Mouse (Mus musculus) heart, adult 8-10 months (tissue): ENCODE measurements around the gene Olfr914. TPM values are rescaled to one million over a fixed set of nuclear protein-coding genes. Genes with fewer than 3 reads are reported as not detected.

Experiments used
- DNase-seq: peaks from one replicate; pipeline ENCODE4 v3.0.0; 2022; ENCODE audit warnings: low spot score
- total RNA-seq, 4 experiments: library from RNA; stranded (reverse); gene quantifications; 2 replicates each; pipeline ENCODE4 v1.2.4; 2022

The Olfr914 gene
- not detected for total RNA-seq

DNA sequence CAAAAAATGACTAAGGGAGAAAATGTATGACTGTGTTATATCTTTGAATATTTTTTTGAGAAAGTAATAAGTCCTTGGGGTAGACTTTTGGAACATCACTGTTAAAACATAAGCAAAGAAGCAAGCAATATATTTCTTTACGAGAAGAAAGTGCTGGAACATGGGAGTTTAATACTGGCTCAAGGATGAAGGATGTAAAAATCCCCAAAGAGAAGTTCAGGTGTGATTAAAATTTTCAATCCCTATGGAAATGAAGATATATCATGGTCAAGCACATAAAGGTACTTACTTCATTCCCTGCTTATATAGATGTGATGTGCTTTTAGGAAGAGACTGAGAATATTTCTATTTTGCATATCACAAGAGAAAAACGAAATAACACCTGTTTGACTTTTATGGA, at the start of gene Olfr914:
Olfr914 (plus strand) TSS at position 301 of the 400 bp plus-strand sequence.
- DNase-seq: no peak

DNA sequence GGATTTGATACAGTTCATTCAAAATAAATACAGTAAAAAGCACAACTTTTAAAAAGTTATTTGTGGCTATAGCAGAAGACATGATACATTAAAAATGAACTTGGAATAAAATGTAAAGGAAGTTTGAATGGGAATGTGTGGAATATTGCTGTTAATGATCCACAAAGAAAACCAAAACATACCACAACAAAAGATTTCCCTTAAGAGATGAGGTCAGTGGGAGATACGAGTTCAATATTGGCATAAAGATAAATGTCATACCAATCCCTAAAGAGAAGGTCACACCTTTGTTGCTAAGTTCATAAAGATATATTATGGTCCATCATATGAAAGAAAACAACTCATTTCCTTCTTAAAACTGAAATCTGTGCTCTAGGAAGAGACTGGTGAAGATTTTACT, 25.0 kb upstream of the Olfr914 start, which contains the start of gene Olfr912:
Olfr912 (plus strand) TSS at position 301 of the 400 bp plus-strand sequence.
- DNase-seq: no peak

DNA sequence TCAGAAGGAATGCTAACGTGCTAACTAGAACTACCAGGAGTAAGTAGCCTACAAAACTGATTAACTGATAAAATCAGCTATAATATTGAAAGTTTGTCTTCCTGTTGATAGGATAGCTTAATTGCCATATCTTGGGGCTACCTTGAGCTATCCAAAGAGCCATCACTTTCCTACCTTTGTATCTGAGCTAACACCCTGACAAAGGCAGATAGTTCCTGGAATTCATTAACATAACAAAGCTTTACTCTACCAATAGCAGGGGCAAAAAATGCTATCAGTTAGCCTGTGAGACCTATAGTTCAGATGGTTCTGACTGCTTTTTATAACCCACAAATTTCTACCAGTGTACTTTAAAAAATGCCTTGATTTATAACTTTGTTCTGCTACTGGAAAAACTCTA, 13.8 kb upstream of the Olfr914 start:
- DNase-seq: no peak

DNA sequence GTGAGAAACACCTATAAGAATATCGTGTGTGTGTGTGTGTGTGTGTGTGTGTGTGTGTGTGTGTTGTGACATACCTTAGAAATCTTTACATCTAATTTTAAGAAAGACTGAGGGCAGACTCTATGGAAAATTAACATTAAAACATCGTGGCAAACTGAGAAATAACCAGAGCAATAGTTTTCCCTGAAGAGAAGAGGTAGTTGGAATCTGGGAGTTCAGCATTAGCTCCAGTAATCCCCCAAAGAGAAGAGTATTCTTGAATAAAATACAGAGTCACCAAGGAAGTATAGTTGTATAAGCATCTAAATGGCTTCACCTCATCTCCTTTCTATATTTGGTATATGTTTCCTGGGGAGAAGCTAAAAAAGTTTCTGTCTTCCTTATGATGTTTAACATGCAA, 12.4 kb upstream of the Olfr914 start, which contains the start of gene Olfr913:
Olfr913 (plus strand) TSS at position 301 of the 400 bp plus-strand sequence.
- no peak for DNase-seq

DNA sequence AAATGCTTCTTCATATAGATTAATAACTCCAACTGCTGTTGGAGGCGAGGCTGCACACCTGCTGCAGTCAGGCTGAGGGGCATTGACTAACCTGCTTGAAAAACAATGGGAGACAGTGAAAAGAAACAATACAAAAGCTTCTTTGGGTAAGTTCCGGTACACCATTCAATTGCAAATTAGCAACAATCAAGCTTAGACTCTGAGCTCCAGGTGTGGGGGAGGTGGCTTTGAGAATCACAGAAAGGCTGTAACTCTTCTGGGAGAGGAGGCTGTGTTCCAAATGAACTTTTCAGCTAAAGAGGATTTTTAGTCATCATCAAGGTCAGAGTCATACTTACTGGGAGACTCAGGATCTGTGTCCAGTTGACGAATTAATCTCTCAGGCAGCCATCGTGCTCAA, 27.5 kb downstream of the Olfr914 start:
- DNase-seq: no peak

DNA sequence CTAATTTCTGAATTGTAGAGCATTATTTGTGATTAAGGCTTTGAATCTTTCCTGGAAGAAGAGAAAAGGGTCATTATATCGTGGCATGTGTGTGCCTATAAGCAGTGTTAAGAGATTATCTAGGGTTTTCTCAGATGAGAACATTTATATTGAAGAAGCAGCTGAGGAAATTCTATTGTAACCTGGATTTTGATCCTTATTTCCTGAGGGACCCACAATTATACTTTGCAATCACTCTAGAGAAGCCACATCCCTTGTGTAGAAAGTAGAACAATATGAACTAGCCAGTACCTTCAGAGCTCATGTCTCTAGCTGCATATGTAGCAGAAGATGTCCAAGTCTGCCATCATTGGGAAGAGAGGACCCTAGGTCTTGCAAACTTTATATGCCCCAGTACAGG, 54.9 kb downstream of the Olfr914 start, which contains the start of gene Olfr916:
Olfr916 (minus strand) TSS at position 101 of the 400 bp plus-strand sequence.
- DNase-seq: no peak

Other genes with a start within 250 kb of the Olfr914 start
- gene Olfr250, start 238.2 kb upstream of the Olfr914 start, total RNA-seq: not detected
- gene Olfr251, start 228.0 kb upstream of the Olfr914 start, total RNA-seq: not detected
- gene Olfr147, start 203.4 kb upstream of the Olfr914 start, total RNA-seq: not detected
- gene Olfr901, start 175.6 kb upstream of the Olfr914 start, total RNA-seq: not detected
- gene Olfr902, start 157.4 kb upstream of the Olfr914 start, total RNA-seq: not detected
- gene Olfr904, start 142.0 kb upstream of the Olfr914 start, total RNA-seq: not detected
- gene Olfr905, start 134.0 kb upstream of the Olfr914 start, total RNA-seq: not detected
- gene Olfr906, start 118.0 kb upstream of the Olfr914 start, total RNA-seq: not detected
- not detected for gene Olfr907, start 109.3 kb upstream of the Olfr914 start, total RNA-seq
- not detected for gene Olfr911-ps1, start 83.5 kb upstream of the Olfr914 start, total RNA-seq
- not detected for gene Olfr910, start 67.3 kb upstream of the Olfr914 start, total RNA-seq
- not detected for gene Olfr912, start 24.9 kb upstream of the Olfr914 start, total RNA-seq
- gene Olfr913, start 12.3 kb upstream of the Olfr914 start, total RNA-seq: not detected
- gene Olfr916, start 54.8 kb downstream of the Olfr914 start, total RNA-seq: not detected
- gene Olfr917, start 60.7 kb downstream of the Olfr914 start, total RNA-seq: not detected
- not detected for gene Olfr918, start 69.5 kb downstream of the Olfr914 start, total RNA-seq
- gene Olfr919, start 98.6 kb downstream of the Olfr914 start, total RNA-seq: not detected
- 10 to 100 TPM; 18.4 to 25.0 (median 22.9) TPM for gene Vwa5a, start 113.2 kb downstream of the Olfr914 start, total RNA-seq
- gene Olfr920, start 147.2 kb downstream of the Olfr914 start, total RNA-seq: under 1 TPM in 3 of 4 experiments, not detected in 1; 0.09 to 0.16 (median 0.13) TPM
- not detected for gene Olfr921, start 168.0 kb downstream of the Olfr914 start, total RNA-seq
- gene Olfr922, start 209.5 kb downstream of the Olfr914 start, total RNA-seq: not detected
- not detected for gene Olfr923, start 221.4 kb downstream of the Olfr914 start, total RNA-seq
- not detected for gene Olfr924, start 239.3 kb downstream of the Olfr914 start, total RNA-seq
- not detected for gene Olfr26, start 250.0 kb downstream of the Olfr914 start, total RNA-seq